13 mouse cellular contexts compared by ENCODE assay signal in the genomic region with DNA sequence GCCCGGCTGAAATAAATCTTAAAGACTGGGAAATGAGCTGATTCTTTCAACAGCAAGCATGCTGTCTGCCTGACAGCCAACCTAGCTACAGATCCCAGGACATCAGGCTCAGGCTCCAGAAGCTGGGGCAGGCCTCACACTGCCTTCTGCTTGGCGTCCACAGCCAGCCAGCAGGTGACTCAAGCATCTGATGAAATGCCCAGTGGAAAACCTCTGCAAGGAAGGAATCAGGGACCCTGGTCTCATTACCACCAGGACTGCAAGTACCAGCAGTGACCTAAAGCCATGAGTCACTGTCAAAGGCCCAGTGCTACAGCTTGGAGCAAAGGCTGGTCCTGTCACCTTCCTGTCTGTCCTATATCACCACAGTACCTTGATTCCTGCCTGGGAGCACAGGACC.
"Had no signal": no experiment of that assay in that cellular context is flagged by ENCODE, and none has a peak within 500 bp of the region (broad histone marks: within the 10 kb centered on the region; RNA-seq: fewer than 3 reads in every experiment).

No protein-coding gene starts in this region.

- H3K9me3 ChIP-seq: limb, embryonic 15.5 days; midbrain, embryonic 10.5 days; neural tube, embryonic 15.5 days had no signal

- DNase-seq: kidney, postnatal 25 days; layer of hippocampus, adult 9-11 months; layer of hippocampus, postnatal 36 days; lung, adult 18-20 months; midbrain, embryonic 14.5 days; right cerebral cortex, adult 18-20 months; right cerebral cortex, postnatal 25 days; thymus, postnatal 36 days had no signal

- H3K27ac ChIP-seq: limb, embryonic 15.5 days; liver, embryonic 14.5 days; midbrain, embryonic 10.5 days; neural tube, embryonic 15.5 days had no signal

- H3K9ac ChIP-seq: limb, embryonic 15.5 days; liver, embryonic 14.5 days had no signal

- H3K27me3 ChIP-seq: limb, embryonic 15.5 days; neural tube, embryonic 15.5 days had no signal

- H3K4me2 ChIP-seq: limb, embryonic 15.5 days; neural tube, embryonic 15.5 days had no signal

- H3K4me3 ChIP-seq: limb, embryonic 15.5 days; midbrain, embryonic 10.5 days; myocyte; neural tube, embryonic 15.5 days had no signal
